Mouse (Mus musculus) ES-Bruce4 (cell line): ENCODE results near the gene Trip12. TPM values are rescaled to one million over a fixed set of nuclear protein-coding genes. Genes with fewer than 3 reads are reported as not detected.

Experiments used
- H3K27ac ChIP-seq: 2 replicates; pipeline ENCODE4 v1.5.1; 2012; ENCODE audit warnings: low read length, inconsistent platforms; ENCODE audit not compliant: insufficient read depth
- H3K27me3 ChIP-seq: 2 replicates; pipeline ENCODE4 v1.6.1; 2012; ENCODE audit warnings: mild to moderate bottlenecking, low read length, inconsistent platforms; ENCODE audit not compliant: control insufficient read depth, poor library complexity, insufficient read depth, severe bottlenecking
- H3K36me3 ChIP-seq: 2 replicates; pipeline ENCODE4 v1.6.1; 2012; ENCODE audit warnings: inconsistent platforms, mild to moderate bottlenecking, low read length, moderate library complexity; ENCODE audit not compliant: control insufficient read depth, poor library complexity, insufficient read depth, severe bottlenecking
- H3K4me1 ChIP-seq: one replicate; pipeline ENCODE4 v1.8.1; 2011; ENCODE audit warnings: low read length; ENCODE audit not compliant: control insufficient read depth, insufficient read depth
- H3K4me3 ChIP-seq: 2 replicates; pipeline ENCODE4 v1.5.1; 2011; ENCODE audit warnings: low read depth, mild to moderate bottlenecking, low read length
- H3K9ac ChIP-seq: 2 replicates; pipeline ENCODE4 v1.6.1; 2012; ENCODE audit warnings: low read depth, mild to moderate bottlenecking, inconsistent platforms; ENCODE audit not compliant: poor library complexity, severe bottlenecking
- H3K9me3 ChIP-seq: replicated peaks from 2 replicates; pipeline ENCODE4 v1.6.1; 2012; ENCODE audit warnings: mild to moderate bottlenecking, low read length, inconsistent platforms; ENCODE audit not compliant: control insufficient read depth, poor library complexity, insufficient read depth, severe bottlenecking
- CTCF ChIP-seq: IDR thresholded peaks from one replicate; pipeline ENCODE4 v1.8.1; 2011; ENCODE audit warnings: low read depth, low read length
- EP300 ChIP-seq: IDR thresholded peaks from 2 replicates; pipeline ENCODE4 v1.6.1; 2011; ENCODE audit warnings: low read depth, low read length; ENCODE audit not compliant: insufficient read depth
- POLR2A ChIP-seq: IDR thresholded peaks from one replicate; pipeline ENCODE4 v1.8.1; 2011; ENCODE audit warnings: low read length; ENCODE audit not compliant: insufficient read depth
- polyA plus RNA-seq: library from polyadenylated mRNA; stranded (reverse); fragments of >200 nt; gene quantifications from 2 replicates; pipeline ENCODE4 v1.2.4, GENCODE M21; 2011; ENCODE audit warnings: low read depth; ENCODE audit not compliant: missing spikeins, insufficient read depth, insufficient read length

The Trip12 gene
- polyA plus RNA-seq, 1 experiment: 675 TPM

DNA sequence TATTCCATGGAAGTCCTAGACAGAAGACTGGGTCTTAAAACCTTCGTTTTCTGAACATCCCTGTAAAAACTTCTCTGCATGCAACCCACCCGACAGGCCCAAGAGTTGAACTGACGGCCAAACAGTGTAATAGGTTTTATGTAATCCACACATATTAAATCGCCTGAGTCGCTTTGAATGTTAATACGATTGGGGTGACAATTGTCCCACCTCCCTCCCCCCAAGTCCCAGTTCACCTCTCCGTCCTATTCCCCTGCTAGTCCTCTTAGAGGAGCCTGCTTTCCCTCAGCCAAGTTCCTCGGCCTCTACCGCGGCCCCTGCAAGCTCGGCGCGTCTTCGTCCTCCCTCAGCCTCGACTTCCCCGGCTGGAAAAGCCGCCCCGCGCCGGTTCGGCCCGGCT is 2.2 kb downstream of the Trip12 start:
- Histone ChIP-seq H3K9ac (peak overlapping the region; percentile 100), H3K9me3 (no peaks in the 10 kb centered on the region), H3K27me3 (no peaks in the 10 kb centered on the region), H3K4me3 (peak overlapping the region; percentile 97), H3K27ac (peak overlapping the region; percentile 62), H3K36me3 (peaks cover 18% of the 10 kb centered on the region), H3K4me1 (peaks cover 3% of the 10 kb centered on the region)
- TF ChIP-seq EP300: no peak
- no peak for TF ChIP-seq CTCF
- TF ChIP-seq POLR2A: no peak

DNA sequence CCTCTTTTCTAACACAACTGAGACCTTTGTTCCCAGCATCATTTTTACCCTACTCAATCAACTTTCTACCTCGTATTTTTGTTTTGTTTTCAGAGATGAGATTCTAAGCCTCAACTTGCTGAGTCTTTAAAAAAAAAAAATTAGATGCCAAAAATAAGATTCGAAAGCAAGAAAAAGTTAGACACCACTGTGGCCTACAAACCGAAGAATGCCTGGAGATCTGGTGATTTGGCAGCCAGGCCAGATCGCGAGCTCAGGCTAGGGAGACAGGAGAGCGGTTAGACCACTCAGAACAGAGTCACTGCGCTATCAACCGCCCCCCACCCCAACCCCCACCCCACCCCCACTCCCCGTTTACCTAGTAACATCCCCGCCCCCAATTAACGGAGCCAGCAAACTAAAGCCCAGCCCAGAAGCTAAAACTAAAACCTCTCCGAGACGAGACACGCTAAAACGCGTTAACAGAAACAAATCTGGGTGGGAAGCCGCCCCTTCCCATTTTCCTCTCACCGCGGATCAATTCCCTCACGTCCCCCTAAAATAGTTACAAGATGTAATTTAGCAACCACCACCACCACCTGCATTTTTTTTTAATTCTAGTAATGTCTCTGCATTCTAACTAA is 2.7 kb downstream of the Trip12 start:
- TF ChIP-seq POLR2A: no peak
- no peak for TF ChIP-seq CTCF
- TF ChIP-seq EP300: no peak
- Histone ChIP-seq H3K4me3 (peak overlapping the region; percentile 97), H3K4me1 (peaks cover 3% of the 10 kb centered on the region), H3K36me3 (peaks cover 22% of the 10 kb centered on the region), H3K9ac (peak overlapping the region; percentile 100), H3K27ac (peak overlapping the region; percentile 62), H3K27me3 (no peaks in the 10 kb centered on the region), H3K9me3 (no peaks in the 10 kb centered on the region)

DNA sequence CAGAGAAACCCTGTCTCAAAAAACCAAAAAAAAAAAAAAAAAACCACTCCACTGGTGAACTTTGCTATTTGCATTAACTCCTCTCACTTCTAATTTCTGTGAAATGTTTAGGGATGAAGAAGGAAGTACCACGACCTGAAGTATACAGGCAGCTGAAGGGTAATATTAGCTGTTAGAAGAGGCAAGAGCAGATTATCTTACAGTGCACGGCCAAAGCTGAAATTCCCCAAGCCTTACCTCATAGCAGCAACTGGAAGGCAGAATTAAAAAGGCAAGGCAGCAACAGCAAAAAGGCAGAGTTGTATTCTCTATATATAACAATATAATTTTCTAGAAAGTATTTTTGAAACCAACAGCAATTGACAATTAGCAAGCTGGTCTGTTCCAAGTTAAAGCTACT is 15.2 kb downstream of the Trip12 start:
- Histone ChIP-seq H3K27ac (no peak overlapping the region), H3K4me1 (no peaks in the 10 kb centered on the region), H3K9ac (no peak overlapping the region), H3K27me3 (no peaks in the 10 kb centered on the region), H3K36me3 (peaks cover 34% of the 10 kb centered on the region), H3K4me3 (no peak overlapping the region), H3K9me3 (no peaks in the 10 kb centered on the region)
- TF ChIP-seq POLR2A (no peak), EP300 (no peak), CTCF (no peak)

DNA sequence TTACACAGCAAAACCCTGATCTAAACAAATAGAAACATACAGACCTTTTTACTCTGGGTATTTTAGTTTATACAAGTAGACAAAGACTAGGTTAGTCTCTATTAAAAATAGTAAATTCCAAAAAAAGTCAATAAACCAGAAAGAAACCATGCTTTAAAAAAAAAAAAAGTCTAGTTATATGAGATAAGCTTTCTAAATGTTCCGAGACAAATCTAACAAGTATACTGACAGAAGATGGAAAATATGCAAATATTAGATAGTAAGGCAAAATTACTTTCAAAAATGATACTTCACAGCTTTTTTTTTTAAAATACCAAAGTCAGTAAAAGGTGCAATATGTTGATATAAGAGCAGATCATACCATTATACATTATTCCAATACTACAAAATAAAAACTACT is 22.7 kb downstream of the Trip12 start:
- Histone ChIP-seq H3K9ac (no peak overlapping the region), H3K27me3 (no peaks in the 10 kb centered on the region), H3K9me3 (no peaks in the 10 kb centered on the region), H3K4me3 (no peak overlapping the region), H3K36me3 (peaks cover 28% of the 10 kb centered on the region), H3K27ac (no peak overlapping the region), H3K4me1 (no peaks in the 10 kb centered on the region)
- no peak for TF ChIP-seq EP300

DNA sequence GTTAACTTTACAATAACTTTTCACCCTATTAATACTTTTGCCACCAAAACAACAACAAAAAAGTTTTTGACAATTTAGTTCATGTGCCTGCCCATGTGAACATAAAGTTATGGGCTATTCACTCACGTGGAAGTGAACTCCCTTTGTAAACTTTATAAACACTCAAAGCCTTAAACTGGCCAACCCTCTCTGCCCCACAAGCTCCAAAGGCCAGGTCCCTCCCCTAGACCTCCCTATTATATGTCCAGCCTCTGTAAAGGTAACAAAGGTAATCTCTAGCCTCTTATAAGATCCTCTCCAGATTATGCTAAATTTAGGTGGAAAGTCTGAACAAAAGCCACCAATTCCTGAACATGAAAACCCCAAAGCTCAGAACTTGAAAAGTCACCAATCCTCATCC is 36.5 kb downstream of the Trip12 start:
- Histone ChIP-seq H3K4me3 (no peak overlapping the region), H3K9ac (no peak overlapping the region), H3K36me3 (no peaks in the 10 kb centered on the region; the same call in 1 of the 2 replicates), H3K9me3 (no peaks in the 10 kb centered on the region), H3K4me1 (no peaks in the 10 kb centered on the region), H3K27me3 (no peaks in the 10 kb centered on the region), H3K27ac (peak overlapping the region; percentile 44; the same call in 1 of the 2 replicates)
- TF ChIP-seq CTCF: no peak
- no peak for TF ChIP-seq POLR2A
- no peak for TF ChIP-seq EP300

DNA sequence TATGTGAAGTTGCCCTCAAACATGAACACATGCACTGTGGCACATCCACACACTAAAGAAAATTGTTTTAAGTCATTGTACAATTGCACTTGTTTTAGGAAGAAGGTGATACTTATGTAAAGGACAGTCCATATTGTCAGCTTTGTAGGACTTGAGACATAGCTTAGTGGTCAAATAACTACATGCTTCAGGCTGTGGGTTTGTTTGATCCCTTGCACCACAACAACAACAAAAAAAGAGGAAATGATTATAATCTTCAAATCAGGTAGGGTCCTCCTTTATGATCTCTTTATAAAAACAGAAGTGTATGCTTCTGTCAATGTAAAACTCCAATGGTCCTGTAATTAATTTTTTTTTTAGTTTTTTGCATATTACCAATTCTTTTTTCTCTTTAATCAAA is 41.1 kb downstream of the Trip12 start:
- no peak overlapping the region for H3K9ac ChIP-seq
- H3K36me3 ChIP-seq: peaks cover 14% of the 10 kb centered on the region
- TF ChIP-seq POLR2A: no peak
- no peak for TF ChIP-seq CTCF
- TF ChIP-seq EP300: no peak
- peaks cover 2% of the 10 kb centered on the region for H3K4me1 ChIP-seq
- H3K27me3 ChIP-seq: no peaks in the 10 kb centered on the region
- no peak overlapping the region for H3K4me3 ChIP-seq
- H3K27ac ChIP-seq: no peak overlapping the region
- H3K9me3 ChIP-seq: no peaks in the 10 kb centered on the region
